Mouse (Mus musculus): ENCODE data around the gene Zmynd8. TPM values are rescaled to one million over a fixed set of nuclear protein-coding genes. Genes with fewer than 3 reads are reported as not detected.
"Not testable (repeated sequence)": the region's sequence is repeated elsewhere in the genome, so short reads cannot be mapped to it uniquely, and the experiment has no call there.

The Zmynd8 gene
- total RNA-seq, 1 experiment from 2014 or later = 55.9 TPM

DNA sequence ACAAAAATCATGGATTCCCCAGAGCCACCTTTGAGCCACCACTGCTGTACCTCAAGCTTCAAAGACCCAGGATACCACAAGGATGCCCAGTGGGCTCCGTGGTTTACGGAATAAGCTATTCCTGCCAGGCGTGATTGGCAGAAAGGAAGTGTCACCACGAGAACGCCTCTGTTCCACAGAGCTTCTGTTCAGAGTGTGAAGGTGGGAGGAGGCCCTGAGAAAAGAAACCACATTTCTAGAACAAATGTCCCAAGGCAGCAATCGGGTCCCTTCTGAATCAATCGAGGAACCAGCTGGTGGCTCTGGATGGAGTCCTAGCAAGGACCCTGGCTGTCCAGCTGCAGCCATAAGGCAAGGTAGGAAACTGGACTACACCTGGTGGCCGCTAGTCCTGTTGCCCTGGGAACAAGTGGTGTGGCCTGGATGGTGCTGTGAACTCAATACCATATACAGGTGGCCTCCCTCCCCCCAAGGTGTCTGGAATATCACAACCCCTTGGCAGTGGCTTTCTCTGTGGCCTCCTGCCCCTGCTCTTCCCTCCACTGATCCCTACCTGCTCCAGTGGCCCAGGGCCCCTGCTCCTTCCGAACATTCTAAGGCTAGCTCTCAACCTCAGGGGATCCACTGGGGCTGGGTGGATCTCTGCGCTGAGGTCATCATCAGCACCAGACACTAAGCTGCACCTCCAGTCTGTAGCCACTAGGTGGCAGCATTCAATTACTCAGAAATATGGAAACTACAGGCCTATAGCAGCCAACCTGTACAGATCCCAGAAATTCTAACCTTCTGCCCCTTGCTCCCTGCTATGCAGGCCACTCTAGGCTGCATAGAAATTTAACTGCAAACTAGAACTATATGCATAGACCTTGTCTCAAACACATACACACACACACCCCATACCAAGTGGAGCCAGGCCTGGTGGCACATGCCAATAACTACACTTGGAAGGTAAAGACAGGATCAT lies 79.5 kb downstream of the Zmynd8 start:
- ATAC-seq (replicated peaks; ENCODE audit: low read depth, poor library complexity, severe bottlenecking) = peak; percentile 85

DNA sequence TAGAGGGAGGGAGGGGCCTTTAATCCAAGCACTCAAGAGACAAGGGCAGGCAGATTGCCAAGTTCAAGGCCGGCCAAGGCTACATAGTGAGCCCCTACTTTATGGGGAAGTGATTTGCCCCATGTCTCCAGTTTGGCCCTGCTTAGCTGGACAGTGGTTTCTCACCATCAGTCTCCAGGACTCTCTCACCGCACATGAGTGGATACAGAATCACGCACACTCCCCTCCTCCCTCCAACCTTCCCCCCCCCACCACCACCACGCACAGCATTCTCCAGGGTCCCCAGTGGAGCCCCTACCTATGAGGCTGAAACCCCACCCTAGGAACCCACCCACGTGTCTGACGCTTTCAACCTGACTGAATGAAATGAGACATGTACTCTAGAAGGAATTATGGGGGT lies 80.2 kb downstream of the Zmynd8 start:
- ATAC-seq (replicated peaks; ENCODE audit: low read depth, poor library complexity, severe bottlenecking) = no peak

DNA sequence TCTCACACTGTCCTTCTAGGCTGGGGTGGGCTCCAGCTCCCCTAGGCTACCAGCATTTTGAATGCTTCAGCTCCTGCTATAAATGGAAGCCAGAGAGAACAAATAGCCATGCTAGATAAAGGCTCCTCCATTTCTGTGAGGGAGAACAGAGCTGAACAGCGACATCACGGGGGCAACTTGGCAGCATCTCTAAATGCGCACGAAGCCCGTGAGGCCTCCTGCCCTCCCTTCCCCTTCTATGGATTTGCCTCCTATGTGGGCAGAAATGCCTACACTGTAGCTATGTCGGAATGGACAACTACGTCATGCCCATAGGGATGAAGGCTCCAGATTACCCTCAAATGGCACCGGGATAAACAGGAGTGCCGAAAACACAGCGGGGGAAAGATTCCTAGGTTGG lies 81.4 kb downstream of the Zmynd8 start:
- no peak for ATAC-seq (replicated peaks; ENCODE audit: low read depth, poor library complexity, severe bottlenecking)

DNA sequence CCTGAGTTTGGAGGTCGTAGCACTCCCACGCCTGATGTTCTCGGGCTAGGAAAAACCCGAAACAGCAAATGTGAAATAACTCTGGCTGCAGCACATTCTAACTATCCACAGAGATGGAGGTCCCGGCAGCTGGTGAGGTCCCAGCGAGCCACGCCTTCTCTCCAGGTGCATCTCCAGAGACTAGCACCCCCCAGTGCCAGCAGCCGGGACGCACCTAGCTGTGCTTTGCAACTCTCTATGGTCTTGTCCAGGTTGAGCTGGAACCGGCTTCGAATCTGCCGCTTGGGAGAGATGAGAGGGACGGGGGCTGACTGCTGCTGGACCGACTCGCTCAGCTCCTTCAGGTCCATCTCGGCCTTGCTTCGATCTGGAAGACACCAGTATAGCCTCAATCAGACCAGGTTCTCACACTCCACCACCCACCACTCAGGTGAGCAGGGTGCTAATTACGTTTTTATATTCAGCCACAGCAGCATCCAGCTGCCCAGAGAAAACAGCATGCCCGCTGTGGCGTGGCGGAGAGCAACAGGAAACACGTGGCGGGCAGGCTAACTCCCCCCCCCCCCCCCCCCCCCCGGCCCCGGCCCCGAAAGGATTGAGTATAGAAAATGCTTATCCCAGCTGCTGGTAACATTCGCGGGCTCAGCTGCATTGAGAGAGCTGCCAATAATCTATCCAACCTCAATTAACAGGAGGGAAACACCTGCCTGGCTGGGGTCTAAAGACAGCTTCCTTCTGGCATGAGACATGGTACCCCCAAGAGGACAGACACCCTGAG lies 83.5 kb downstream of the Zmynd8 start:
- ATAC-seq (replicated peaks; ENCODE audit: low read depth, poor library complexity, severe bottlenecking) = no peak

DNA sequence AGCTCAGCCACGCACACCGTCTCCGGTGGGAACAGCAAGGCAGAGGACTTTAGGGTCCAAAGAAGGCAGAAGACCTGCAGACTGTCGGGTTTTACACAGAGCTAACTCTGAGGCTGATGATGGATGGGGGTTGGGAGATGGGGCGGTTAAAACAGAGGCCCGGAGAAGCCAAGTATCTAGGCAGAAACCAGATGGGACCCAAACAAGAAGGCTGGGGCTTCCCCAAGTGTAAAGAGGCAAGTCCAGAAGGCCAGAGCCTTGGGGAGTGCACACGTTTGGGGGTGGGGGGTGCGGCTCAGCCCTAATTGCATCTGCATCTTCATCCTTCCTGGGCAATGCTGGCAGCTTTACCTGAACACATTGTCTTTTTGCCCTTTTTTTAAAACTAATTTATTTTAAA lies 85.9 kb downstream of the Zmynd8 start:
- ATAC-seq (replicated peaks; ENCODE audit: low read depth, poor library complexity, severe bottlenecking) = no peak

DNA sequence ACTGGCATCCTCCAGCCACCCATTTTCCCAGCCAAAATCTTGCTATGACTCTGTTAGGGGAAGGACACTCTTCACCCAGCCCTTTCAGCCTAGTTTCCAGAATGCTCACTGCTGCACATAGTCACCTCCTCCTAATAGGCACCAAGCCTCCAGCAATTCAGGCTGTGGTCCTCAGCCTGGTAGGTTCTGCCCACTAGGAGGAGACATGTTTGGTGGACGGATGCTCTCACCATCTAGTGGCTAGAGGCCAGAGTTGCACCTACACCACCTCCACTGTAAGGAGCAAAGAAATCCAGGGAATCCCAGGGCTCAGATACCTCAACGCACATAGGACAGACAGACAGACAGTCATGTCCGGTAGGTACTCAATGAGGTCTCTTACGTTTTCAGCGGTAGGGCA lies 87.3 kb downstream of the Zmynd8 start:
- peak; percentile 78 for ATAC-seq (replicated peaks; ENCODE audit: low read depth, poor library complexity, severe bottlenecking)

DNA sequence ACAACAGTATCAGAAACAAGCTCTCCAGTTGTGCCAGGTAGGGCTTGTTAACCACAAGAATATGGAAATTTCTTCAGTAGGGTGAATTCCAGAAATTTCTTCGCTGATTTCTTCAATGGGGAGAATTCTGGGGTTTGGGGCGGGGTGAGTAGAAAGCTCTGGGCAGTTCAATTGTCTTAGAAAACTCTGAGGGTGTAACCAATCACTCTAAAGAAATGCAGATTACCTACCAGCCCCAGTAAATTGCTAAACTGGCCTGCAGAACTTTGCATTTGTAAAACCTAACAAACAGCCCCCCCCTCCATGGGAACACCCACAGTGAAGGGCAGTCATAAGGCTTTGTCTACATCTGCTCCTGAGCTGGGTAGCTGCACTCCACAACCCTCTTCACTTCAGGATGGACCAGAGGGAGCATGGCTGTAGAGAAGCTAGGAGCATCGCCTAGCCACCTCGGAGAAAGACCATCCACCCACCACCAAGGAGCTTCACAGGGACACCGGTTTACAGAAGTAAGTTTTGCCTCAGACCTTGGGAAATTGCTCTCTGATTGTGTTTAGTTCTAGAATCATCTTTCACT lies 88.8 kb downstream of the Zmynd8 start:
- no peak for ATAC-seq (replicated peaks; ENCODE audit: low read depth, poor library complexity, severe bottlenecking)

DNA sequence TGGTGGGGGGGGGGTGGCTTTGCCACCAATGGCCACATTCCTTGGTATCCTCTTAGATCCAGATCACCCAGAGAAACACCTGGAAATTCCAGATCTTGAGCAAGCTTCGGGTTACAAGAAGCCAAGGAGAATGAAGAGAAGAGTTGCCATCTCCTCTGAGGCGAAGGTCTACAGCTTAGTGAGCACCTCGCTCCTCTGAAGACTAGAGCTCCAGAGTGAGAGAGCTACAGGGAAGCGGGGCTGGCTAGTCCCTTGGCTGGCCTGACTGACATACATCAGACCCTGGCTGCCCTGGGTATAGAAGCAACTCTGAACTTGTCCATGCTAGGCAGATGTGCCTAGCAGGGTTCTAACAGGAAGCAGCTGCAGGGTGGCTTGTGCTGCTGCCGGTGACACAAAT lies 89.7 kb downstream of the Zmynd8 start:
- ATAC-seq (replicated peaks; ENCODE audit: low read depth, poor library complexity, severe bottlenecking) = no peak; the same call in 1 of the 2 replicates

DNA sequence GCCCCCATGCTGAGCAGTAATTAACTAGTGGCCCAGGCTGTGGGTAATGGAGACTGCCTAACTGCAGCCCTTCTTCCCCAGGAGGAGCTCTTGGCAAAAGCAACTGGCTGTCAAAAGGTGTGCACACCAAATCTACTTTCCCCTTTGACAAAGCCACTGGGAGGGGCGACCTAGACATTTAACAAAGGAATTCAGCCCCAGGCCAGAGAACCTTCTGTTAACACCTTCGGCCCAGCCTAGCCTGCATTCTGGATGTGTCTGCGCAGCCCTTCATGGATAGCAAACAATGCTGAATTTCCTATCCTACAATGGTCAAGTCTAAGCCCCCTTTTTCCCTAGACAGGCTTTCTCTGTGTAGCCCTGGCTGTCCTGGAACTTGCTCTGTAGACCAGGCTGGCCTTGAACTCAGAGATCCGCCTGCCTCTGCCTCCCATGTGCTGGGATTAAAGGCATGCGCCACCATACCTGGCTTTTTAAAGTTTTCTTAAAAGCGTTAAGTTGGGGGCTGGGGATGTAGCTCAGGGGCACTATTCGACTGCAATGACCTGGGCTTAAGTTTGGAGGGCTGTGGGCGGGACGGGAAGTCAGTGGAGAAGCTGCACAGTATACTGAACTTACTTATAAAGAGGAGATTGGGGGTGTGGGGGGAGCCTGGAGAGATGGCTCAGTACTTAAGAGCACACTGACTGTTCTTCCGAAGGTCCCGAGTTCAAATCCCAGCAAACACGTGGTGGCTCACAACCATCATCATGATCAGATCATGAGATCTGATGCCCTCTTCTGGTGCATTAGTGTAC lies 90.4 kb downstream of the Zmynd8 start:
- ATAC-seq (replicated peaks; ENCODE audit: low read depth, poor library complexity, severe bottlenecking) = no peak

DNA sequence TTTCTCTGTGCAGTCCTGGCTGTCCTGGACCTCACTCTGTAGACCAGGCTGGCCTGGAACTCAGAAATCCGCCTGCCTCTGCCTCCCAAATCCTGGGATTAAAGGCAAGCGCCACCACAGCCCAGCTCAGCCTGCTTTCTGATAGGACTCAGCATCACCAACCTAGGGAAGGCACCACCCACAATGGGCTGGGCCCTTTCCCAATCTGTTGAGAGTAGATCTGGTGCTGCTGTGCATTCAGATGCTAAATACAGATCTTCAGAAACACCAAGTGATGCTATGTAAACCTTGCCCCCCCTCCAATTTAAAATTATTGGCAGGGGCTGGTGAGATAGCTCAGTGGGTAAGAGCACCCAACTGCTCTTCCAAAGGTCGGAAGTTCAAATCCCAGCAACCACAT lies 98.6 kb downstream of the Zmynd8 start:
- ATAC-seq (replicated peaks; ENCODE audit: low read depth, poor library complexity, severe bottlenecking) = not testable (repeated sequence)

DNA sequence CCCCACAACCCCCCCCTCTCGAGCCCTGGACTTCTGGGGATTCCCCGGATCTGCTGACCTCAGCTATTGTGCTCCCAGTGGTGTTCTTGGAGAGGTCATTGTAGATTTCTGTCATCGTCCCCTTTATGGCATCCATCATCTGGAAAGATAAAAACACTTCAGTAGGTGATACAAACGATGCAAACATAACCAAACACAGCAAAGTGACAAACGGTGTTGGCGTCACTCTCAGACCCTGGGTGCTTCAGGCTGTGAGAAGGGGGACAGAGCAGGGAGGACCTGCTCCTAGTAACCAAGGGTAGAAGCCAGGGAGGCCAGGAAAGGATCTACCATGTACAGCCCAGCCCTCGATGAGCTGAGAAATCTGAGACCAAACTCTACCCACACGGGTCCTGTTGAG lies 100.9 kb downstream of the Zmynd8 start:
- no peak for ATAC-seq (replicated peaks; ENCODE audit: low read depth, poor library complexity, severe bottlenecking)

DNA sequence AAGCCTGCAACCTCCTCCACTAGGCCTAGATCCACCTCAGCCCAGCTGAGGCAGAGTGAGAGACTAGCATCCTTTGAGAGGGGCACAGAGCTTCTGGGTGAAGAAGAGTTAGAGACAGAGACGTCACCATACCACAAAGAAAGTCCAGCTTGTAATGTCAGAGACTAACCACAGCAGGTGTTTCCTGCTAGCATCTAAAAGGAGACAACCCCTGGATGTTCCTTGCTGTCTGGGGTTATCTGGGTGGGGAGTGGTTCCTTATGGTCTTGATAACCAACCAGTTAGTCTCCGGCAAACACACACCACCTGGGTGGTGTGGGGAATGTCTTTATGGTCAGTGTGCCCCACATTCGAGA lies 105.6 kb downstream of the Zmynd8 start:
- ATAC-seq (replicated peaks; ENCODE audit: low read depth, poor library complexity, severe bottlenecking) = peak; percentile 78

DNA sequence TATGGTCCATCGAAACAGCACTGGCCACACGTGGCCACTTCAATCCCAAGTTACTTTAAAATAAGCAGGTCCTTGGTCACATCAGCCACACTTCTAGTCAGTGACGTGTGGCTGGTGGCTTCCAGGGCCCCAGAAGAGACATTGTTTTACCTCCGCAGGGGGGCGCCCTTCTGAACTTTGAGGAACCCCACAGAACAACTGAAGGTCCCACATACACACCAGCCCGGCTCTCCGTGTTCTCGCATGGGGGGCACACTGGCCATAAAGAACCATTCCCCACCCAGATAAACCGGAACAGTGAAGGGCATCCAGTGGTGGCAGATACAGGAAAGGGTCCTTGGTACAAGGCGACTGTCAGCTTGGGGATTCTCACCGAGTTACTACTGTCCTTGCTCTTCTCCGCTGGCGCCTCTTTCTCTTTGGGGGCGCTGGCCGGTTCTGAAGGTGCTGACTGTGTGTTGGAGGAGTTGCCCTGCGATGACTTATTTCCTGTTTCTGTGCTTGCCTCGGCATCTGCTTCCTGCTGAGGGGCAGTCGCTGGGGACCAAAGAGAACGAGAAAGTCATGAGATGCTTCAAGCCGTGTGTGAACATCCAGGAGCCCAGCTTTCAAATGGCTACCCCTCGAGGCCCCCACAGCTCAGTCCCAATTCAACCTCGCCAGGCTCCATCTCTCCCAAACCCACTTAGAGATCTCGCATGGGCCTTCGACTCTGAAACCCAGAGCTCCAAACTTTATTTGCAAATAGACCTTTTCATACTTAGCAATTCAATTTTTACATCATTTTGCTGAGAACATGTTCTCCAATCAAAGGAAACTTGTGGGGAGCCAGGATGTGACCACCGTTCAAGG lies 106.2 kb downstream of the Zmynd8 start:
- peak; percentile 17; the same call in 1 of the 2 replicates for ATAC-seq (replicated peaks; ENCODE audit: low read depth, poor library complexity, severe bottlenecking)

DNA sequence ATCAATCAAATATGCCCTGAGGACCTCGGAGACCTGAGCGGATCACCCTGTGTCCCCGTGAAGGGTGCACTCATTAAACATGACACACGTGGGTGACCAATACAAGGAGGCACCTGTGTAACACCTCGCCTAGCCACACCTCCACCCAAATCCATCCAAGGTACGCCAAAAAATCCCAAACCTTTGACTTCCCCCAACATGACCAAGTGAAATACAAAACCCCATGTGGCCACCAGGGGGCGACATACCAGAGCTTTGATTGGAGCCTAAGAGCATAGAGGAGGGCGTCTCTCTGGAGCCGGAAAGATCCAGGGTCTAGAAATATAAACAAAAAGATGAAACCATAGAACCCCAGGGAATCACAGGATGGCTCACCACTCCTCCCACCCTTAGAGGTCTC lies 107.2 kb downstream of the Zmynd8 start:
- no peak for ATAC-seq (replicated peaks; ENCODE audit: low read depth, poor library complexity, severe bottlenecking)

DNA sequence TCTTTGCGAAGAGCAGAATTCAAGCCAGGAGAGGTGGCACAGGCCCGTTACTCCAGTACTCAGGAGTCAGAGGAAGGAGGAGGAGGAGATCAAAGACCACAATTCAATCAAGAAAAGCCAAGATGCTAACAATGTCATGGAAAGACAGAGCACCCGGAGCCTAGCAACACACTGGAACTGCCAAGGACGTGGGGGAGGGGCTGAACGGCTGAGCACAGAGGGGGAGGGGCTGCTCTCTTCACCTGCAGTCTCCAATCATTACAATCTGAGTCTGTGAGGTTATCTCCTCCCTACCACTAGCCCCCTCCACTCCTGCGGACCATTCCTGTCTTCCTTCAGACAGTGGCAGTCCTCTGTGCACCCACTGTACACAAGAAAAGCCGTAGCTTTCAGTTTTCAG lies 107.8 kb downstream of the Zmynd8 start:
- no peak for ATAC-seq (replicated peaks; ENCODE audit: low read depth, poor library complexity, severe bottlenecking)

DNA sequence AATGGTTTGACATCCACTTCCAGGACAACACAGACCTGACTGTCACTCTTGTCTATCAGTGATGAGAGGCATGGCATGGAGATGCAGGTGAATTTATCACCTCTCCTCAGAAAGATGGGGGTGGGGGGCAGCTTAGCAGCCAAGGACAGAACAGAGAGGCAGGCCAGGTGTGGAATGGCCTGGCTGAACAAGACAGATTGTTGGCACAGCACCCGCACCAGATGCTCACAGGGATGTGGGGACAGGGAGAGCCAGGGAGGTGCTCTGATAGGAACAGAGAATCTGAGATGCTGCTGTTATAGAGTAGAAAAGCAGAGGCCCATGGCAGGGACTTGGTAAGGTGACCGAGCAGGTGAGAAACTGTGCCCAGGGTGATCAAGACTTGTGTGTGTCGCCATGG lies 109.1 kb downstream of the Zmynd8 start:
- no peak for ATAC-seq (replicated peaks; ENCODE audit: low read depth, poor library complexity, severe bottlenecking)

DNA sequence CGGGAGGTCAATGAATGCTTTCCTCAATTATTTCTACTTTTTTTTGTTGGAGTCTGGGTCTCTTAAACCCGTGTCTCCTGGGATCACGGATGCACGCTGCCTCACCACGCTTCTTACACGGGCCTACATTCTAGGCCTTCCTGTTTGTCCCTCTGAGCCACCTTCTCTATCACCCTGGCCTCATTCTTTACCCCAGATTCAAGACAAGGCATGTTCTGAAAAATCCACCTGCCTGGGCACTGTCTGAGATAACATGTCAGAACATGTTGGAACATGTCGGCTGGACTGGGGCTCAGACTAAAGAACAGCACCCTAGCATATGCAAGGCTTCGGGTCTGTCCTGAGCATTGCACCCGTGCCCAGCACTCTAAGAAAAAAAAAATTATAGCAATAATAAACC lies 110.0 kb downstream of the Zmynd8 start:
- no peak for ATAC-seq (replicated peaks; ENCODE audit: low read depth, poor library complexity, severe bottlenecking)

DNA sequence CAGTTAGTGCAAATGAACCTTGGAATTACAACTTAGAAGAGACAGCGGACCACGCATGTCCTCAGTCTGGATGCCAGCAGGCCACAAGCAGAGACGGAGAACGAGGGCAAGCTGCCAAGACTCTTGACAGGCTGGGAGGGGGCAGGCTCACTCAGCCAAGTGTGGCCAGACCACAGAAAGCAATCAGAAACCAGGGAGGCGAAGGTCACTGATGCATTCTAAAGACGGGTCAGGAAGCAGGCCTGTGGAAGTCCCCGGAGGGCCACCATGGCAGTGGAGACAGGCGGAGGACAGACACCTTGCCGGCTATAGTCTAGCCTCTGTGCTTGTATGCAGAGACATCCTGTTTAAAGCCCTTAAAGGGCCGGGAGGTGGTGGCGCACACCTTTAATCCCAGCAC lies 110.8 kb downstream of the Zmynd8 start:
- peak; percentile 64 for ATAC-seq (replicated peaks; ENCODE audit: low read depth, poor library complexity, severe bottlenecking)

DNA sequence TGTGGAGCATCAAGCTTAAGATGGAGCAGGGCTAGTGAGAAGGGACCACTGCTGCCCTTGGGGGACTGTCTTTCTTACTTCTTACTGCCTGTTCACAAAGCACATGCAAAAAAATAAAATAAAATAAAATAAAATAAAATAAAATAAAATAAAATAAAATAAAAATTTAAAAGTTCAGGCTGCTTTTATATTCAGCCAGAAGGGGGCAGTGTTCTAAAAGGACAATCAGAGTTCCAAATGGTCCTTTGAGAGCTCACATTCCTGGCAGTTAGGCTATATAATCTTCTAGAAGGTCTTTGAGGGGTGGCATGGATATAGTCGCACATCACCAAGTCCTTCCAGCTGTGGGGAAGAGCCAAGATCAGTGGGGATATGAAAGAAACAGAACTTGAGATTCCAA lies 112.3 kb downstream of the Zmynd8 start:
- ATAC-seq (replicated peaks; ENCODE audit: low read depth, poor library complexity, severe bottlenecking) = no peak

Measured in common myeloid progenitor, adult 5-6 weeks (primary cell).